Mouse (Mus musculus): ENCODE data around the gene 2610301B20Rik. TPM values are rescaled to one million over a fixed set of nuclear protein-coding genes. Genes with fewer than 3 reads are reported as not detected.
"Not testable (repeated sequence)": the region's sequence is repeated elsewhere in the genome, so short reads cannot be mapped to it uniquely, and the experiment has no call there.

The 2610301B20Rik gene
- total RNA-seq, 1 experiment from 2014 or later: 22.0 TPM

- DNase-seq: not testable (repeated sequence)
Observed at GRCm38 (mm10) chr4:10911417-10911816, 37.1 kb downstream of the 2610301B20Rik start.

GRCm38 (mm10) chr4:10911909-10912478 lies 37.7 kb downstream of the 2610301B20Rik start:
- no peak for DNase-seq

GRCm38 (mm10) chr4:10912611-10913301 lies 38.5 kb downstream of the 2610301B20Rik start:
- DNase-seq: peak; percentile 87

- DNase-seq: no peak
Observed at GRCm38 (mm10) chr4:10913409-10913808, 39.1 kb downstream of the 2610301B20Rik start.

GRCm38 (mm10) chr4:10914766-10915165 lies 40.5 kb downstream of the 2610301B20Rik start:
- DNase-seq: no peak

- DNase-seq: no peak
Observed at GRCm38 (mm10) chr4:10915271-10915670, 41.0 kb downstream of the 2610301B20Rik start.

GRCm38 (mm10) chr4:10918402-10918801 lies 44.1 kb downstream of the 2610301B20Rik start:
- DNase-seq: no peak

GRCm38 (mm10) chr4:10919097-10919496 lies 44.8 kb downstream of the 2610301B20Rik start:
- DNase-seq: no peak

GRCm38 (mm10) chr4:10919530-10919929 lies 45.2 kb downstream of the 2610301B20Rik start:
- DNase-seq: no peak

GRCm38 (mm10) chr4:10919987-10920386 lies 45.7 kb downstream of the 2610301B20Rik start:
- DNase-seq: no peak

GRCm38 (mm10) chr4:10920622-10921021 lies 46.3 kb downstream of the 2610301B20Rik start:
- no peak for DNase-seq

- DNase-seq: peak; percentile 76
Observed at GRCm38 (mm10) chr4:10923180-10923579, 48.9 kb downstream of the 2610301B20Rik start.

- no peak for DNase-seq
Observed at GRCm38 (mm10) chr4:10924140-10924539, 49.8 kb downstream of the 2610301B20Rik start.

- no peak for DNase-seq
Observed at GRCm38 (mm10) chr4:10924541-10924940, 50.2 kb downstream of the 2610301B20Rik start.

GRCm38 (mm10) chr4:10926416-10926815 lies 52.1 kb downstream of the 2610301B20Rik start:
- no peak for DNase-seq

- DNase-seq: no peak
Observed at GRCm38 (mm10) chr4:10928158-10928557, 53.9 kb downstream of the 2610301B20Rik start.

GRCm38 (mm10) chr4:10929726-10930125 lies 55.4 kb downstream of the 2610301B20Rik start:
- no peak for DNase-seq

GRCm38 (mm10) chr4:10931040-10931439 lies 56.7 kb downstream of the 2610301B20Rik start:
- no peak for DNase-seq

- DNase-seq: no peak
Observed at GRCm38 (mm10) chr4:10932091-10932745, 57.9 kb downstream of the 2610301B20Rik start.

- no peak for DNase-seq
Observed at GRCm38 (mm10) chr4:10932782-10933181, 58.5 kb downstream of the 2610301B20Rik start.

- no peak for DNase-seq
Observed at GRCm38 (mm10) chr4:10936766-10937165, 62.5 kb downstream of the 2610301B20Rik start.
